Mouse (Mus musculus): ENCODE results near the gene Msl2.

DNA sequence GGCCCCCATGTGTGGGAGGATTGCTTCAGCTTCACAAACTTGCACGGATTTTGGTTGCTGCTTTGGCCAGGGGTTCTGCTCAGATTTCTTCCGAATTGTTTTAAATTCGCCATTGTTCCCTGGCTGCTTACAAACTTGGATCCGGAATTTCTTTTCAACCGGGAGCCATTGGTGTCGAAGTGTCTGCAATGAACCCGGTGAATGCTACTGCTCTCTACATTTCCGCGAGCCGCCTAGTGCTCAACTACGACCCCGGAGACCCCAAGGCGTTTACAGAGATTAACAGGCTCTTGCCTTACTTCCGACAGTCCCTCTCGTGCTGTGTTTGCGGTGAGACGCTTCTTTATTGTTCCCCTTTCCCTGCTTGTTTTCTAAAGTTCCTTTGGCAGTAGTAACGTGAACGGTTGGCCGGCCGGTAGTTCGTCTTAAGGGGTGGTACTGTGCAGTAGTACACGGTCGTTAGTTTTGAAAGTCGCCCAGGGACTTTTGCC, 1.2 kb downstream of the Msl2 start:
- TF ChIP-seq POLR2A (IDR thresholded peaks at IDR 0.05; ENCODE audit: low read depth, low read length) (no peak), CTCF (IDR thresholded peaks at IDR 0.05; ENCODE audit: borderline replicate concordance, insufficient read depth, low read length) (no peak)
